Mouse (Mus musculus) heart, embryonic 12.5 days (tissue): ENCODE data around the gene Sqor. TPM values are rescaled to one million over a fixed set of nuclear protein-coding genes. Genes with fewer than 3 reads are reported as not detected.

Source experiments
- ATAC-seq: fragments of 200-750 bp; cut with Nextera tagmentation; 2 replicates; pipeline ENCODE4 v1.8.0; 2017; ENCODE audit warnings: moderate TSS enrichment, moderate library complexity; ENCODE audit not compliant: insufficient number of reproducible peaks, low FRiP score
- H3K27ac ChIP-seq: fragments of 300-500 bp; sonication (generic); 2 replicates; pipeline ENCODE4 v1.5.1; 2016; ENCODE audit warnings: mild to moderate bottlenecking, moderate library complexity; ENCODE audit not compliant: poor library complexity, severe bottlenecking
- H3K27me3 ChIP-seq: fragments of 300-500 bp; sonication (generic); replicated peaks from 2 replicates; pipeline ENCODE4 v1.6.1; 2016; ENCODE audit warnings: mild to moderate bottlenecking, moderate library complexity
- H3K36me3 ChIP-seq: fragments of 300-500 bp; sonication (generic); 2 replicates; pipeline ENCODE4 v1.6.1; 2016; ENCODE audit warnings: mild to moderate bottlenecking, moderate library complexity
- H3K4me1 ChIP-seq: fragments of 300-500 bp; sonication (generic); replicated peaks from 2 replicates; pipeline ENCODE4 v1.6.1; 2016; ENCODE audit warnings: mild to moderate bottlenecking
- H3K4me2 ChIP-seq: fragments of 300-500 bp; sonication (generic); 2 replicates; pipeline ENCODE4 v1.6.1; 2016; ENCODE audit warnings: mild to moderate bottlenecking, moderate library complexity
- H3K4me3 ChIP-seq: fragments of 300-500 bp; sonication (generic); 2 replicates; pipeline ENCODE4 v1.5.1; 2016; ENCODE audit warnings: mild to moderate bottlenecking
- H3K9ac ChIP-seq: fragments of 300-500 bp; sonication (generic); 2 replicates; pipeline ENCODE4 v1.6.1; 2016; ENCODE audit warnings: mild to moderate bottlenecking, moderate library complexity
- H3K9me3 ChIP-seq: fragments of 300-500 bp; sonication (generic); replicated peaks from 2 replicates; pipeline ENCODE4 v1.6.1; 2016; ENCODE audit warnings: mild to moderate bottlenecking, moderate library complexity
- WGBS: fragments of 180-500 bp; shearing (Covaris S2); methylation state at CpG from one replicate; pipeline ENCODE4 v1.1.7; 2016; 5-methylcytosine and 5-hydroxymethylcytosine counted together
- polyA plus RNA-seq: library from polyadenylated mRNA; unstranded; fragments of >200 nt; fragmentation: Nextera tagmentation; extraction: Ambion mirVana; gene quantifications from 2 replicates; pipeline ENCODE4 v1.2.1, GENCODE M21; 2016

Gene Sqor
- polyA plus RNA-seq, 1 experiment from 2014 or later, result 5.4 TPM

GRCm38 (mm10) chr2:122759791-122760190, 5.2 kb upstream of the Sqor start:
- no peaks in the 10 kb centered on the region for H3K36me3 ChIP-seq
- H3K9ac ChIP-seq, result no peak overlapping the region
- no peak overlapping the region for H3K4me2 ChIP-seq
- no peaks in the 10 kb centered on the region for H3K4me1 ChIP-seq
- H3K4me3 ChIP-seq, result no peak overlapping the region
- H3K27ac ChIP-seq, result no peak overlapping the region
- ATAC-seq, result no peak
- peaks cover 7% of the 10 kb centered on the region; the same call in 1 of the 2 replicates for H3K27me3 ChIP-seq
- no peaks in the 10 kb centered on the region for H3K9me3 ChIP-seq
- WGBS, result 82% methylated on average over 1 of the region's 1 CpGs

- Histone ChIP-seq H3K9me3 (no peaks in the 10 kb centered on the region), H3K4me1 (0 out of 2 replicates have a peak, but pooled peaks cover 3% of the 10 kb centered on the region), H3K27ac (no peak overlapping the region), H3K4me3 (no peak overlapping the region), H3K27me3 (peaks cover 13% of the 10 kb centered on the region), H3K4me2 (no peak overlapping the region), H3K36me3 (no peaks in the 10 kb centered on the region), H3K9ac (no peak overlapping the region)
- no peak for ATAC-seq
- WGBS, result 53% methylated on average over 3 of the region's 3 CpGs
Measured at GRCm38 (mm10) chr2:122762991-122763390, 2.0 kb upstream of the Sqor start.

GRCm38 (mm10) chr2:122764526-122764925, 511 bp upstream of the Sqor start:
- no peaks in the 10 kb centered on the region for H3K9me3 ChIP-seq
- no peak for ATAC-seq
- no peak overlapping the region for H3K9ac ChIP-seq
- H3K4me2 ChIP-seq, result peak overlapping the region; percentile 96
- H3K27ac ChIP-seq, result no peak overlapping the region
- H3K4me1 ChIP-seq, result 0 out of 2 replicates have a peak, but pooled peaks cover 3% of the 10 kb centered on the region
- peaks cover 13% of the 10 kb centered on the region for H3K27me3 ChIP-seq
- H3K36me3 ChIP-seq, result no peaks in the 10 kb centered on the region
- WGBS, result 55% methylated on average over 6 of the region's 6 CpGs
- peak overlapping the region; percentile 57 for H3K4me3 ChIP-seq

- Histone ChIP-seq H3K4me3 (peak overlapping the region; percentile 57), H3K36me3 (no peaks in the 10 kb centered on the region), H3K27me3 (peaks cover 13% of the 10 kb centered on the region), H3K27ac (no peak overlapping the region), H3K9me3 (no peaks in the 10 kb centered on the region), H3K4me2 (peak overlapping the region; percentile 96), H3K9ac (peak overlapping the region; percentile 61), H3K4me1 (0 out of 2 replicates have a peak, but pooled peaks cover 3% of the 10 kb centered on the region)
- WGBS, result 32% methylated on average over 3 of the region's 3 CpGs
- ATAC-seq, result no peak
Measured at GRCm38 (mm10) chr2:122765794-122766145, 733 bp downstream of the Sqor start.

- Histone ChIP-seq H3K9ac (no peak overlapping the region), H3K27me3 (peaks cover 9% of the 10 kb centered on the region), H3K36me3 (no peaks in the 10 kb centered on the region), H3K9me3 (no peaks in the 10 kb centered on the region), H3K4me2 (no peak overlapping the region), H3K4me3 (no peak overlapping the region), H3K4me1 (no peaks in the 10 kb centered on the region), H3K27ac (no peak overlapping the region)
- WGBS, result 72% methylated on average over 2 of the region's 2 CpGs
- no peak for ATAC-seq
Measured at GRCm38 (mm10) chr2:122771002-122771401, 6.0 kb downstream of the Sqor start.

- H3K9ac ChIP-seq, result no peak overlapping the region
- WGBS, result 73% methylated on average over 1 of the region's 1 CpGs
- H3K27ac ChIP-seq, result no peak overlapping the region
- H3K9me3 ChIP-seq, result no peaks in the 10 kb centered on the region
- H3K4me2 ChIP-seq, result no peak overlapping the region
- no peaks in the 10 kb centered on the region for H3K36me3 ChIP-seq
- no peaks in the 10 kb centered on the region for H3K4me1 ChIP-seq
- no peak for ATAC-seq
- H3K27me3 ChIP-seq, result no peaks in the 10 kb centered on the region
- no peak overlapping the region for H3K4me3 ChIP-seq
Measured at GRCm38 (mm10) chr2:122772899-122773298, 7.9 kb downstream of the Sqor start.

GRCm38 (mm10) chr2:122775491-122775890, 10.5 kb downstream of the Sqor start:
- Histone ChIP-seq H3K9me3 (no peaks in the 10 kb centered on the region), H3K4me1 (no peaks in the 10 kb centered on the region), H3K27me3 (no peaks in the 10 kb centered on the region), H3K27ac (no peak overlapping the region), H3K36me3 (no peaks in the 10 kb centered on the region), H3K4me3 (no peak overlapping the region), H3K9ac (no peak overlapping the region), H3K4me2 (no peak overlapping the region)
- ATAC-seq, result no peak
- WGBS, result 57% methylated on average over 1 of the region's 1 CpGs

- Histone ChIP-seq H3K9me3 (no peaks in the 10 kb centered on the region), H3K9ac (no peak overlapping the region), H3K27ac (no peak overlapping the region), H3K27me3 (no peaks in the 10 kb centered on the region), H3K4me2 (no peak overlapping the region), H3K36me3 (no peaks in the 10 kb centered on the region), H3K4me3 (no peak overlapping the region), H3K4me1 (no peaks in the 10 kb centered on the region)
- 63% methylated on average over 2 of the region's 2 CpGs for WGBS
- no peak for ATAC-seq
Measured at GRCm38 (mm10) chr2:122776823-122777222, 11.8 kb downstream of the Sqor start.

GRCm38 (mm10) chr2:122779967-122780366, 14.9 kb downstream of the Sqor start:
- no peak for ATAC-seq
- H3K9me3 ChIP-seq, result no peaks in the 10 kb centered on the region

GRCm38 (mm10) chr2:122780447-122780846, 15.4 kb downstream of the Sqor start:
- H3K9me3 ChIP-seq, result no peaks in the 10 kb centered on the region
- no peak for ATAC-seq
- H3K36me3 ChIP-seq, result no peaks in the 10 kb centered on the region
- H3K4me2 ChIP-seq, result no peak overlapping the region
- H3K4me3 ChIP-seq, result no peak overlapping the region
- no peaks in the 10 kb centered on the region for H3K4me1 ChIP-seq
- no peak overlapping the region for H3K27ac ChIP-seq
- no peak overlapping the region for H3K9ac ChIP-seq
- WGBS, result 47% methylated on average over 3 of the region's 3 CpGs
- no peaks in the 10 kb centered on the region for H3K27me3 ChIP-seq

More at GRCm38 (mm10) chr2:122779967-122780366, 14.9 kb downstream of the Sqor start:
- Histone ChIP-seq H3K4me2 (no peak overlapping the region), H3K9ac (no peak overlapping the region), H3K4me1 (no peaks in the 10 kb centered on the region), H3K27me3 (no peaks in the 10 kb centered on the region), H3K4me3 (no peak overlapping the region), H3K27ac (no peak overlapping the region), H3K36me3 (no peaks in the 10 kb centered on the region)
- WGBS, result 57% methylated on average over 5 of the region's 5 CpGs

GRCm38 (mm10) chr2:122781590-122782356, 16.7 kb downstream of the Sqor start:
- no peak overlapping the region for H3K9ac ChIP-seq
- H3K4me3 ChIP-seq, result no peak overlapping the region
- no peaks in the 10 kb centered on the region for H3K9me3 ChIP-seq
- H3K4me1 ChIP-seq, result no peaks in the 10 kb centered on the region
- H3K4me2 ChIP-seq, result no peak overlapping the region
- H3K27me3 ChIP-seq, result no peaks in the 10 kb centered on the region
- no peak overlapping the region for H3K27ac ChIP-seq
- 74% methylated on average over 8 of the region's 8 CpGs for WGBS
- ATAC-seq, result no peak
- H3K36me3 ChIP-seq, result no peaks in the 10 kb centered on the region

GRCm38 (mm10) chr2:122783730-122784129, 18.7 kb downstream of the Sqor start:
- Histone ChIP-seq H3K9me3 (no peaks in the 10 kb centered on the region), H3K36me3 (no peaks in the 10 kb centered on the region), H3K27me3 (no peaks in the 10 kb centered on the region), H3K4me2 (no peak overlapping the region), H3K9ac (no peak overlapping the region), H3K4me3 (no peak overlapping the region), H3K27ac (no peak overlapping the region), H3K4me1 (no peaks in the 10 kb centered on the region)
- 90% methylated on average over 2 of the region's 2 CpGs for WGBS
- ATAC-seq, result no peak
